Mouse (Mus musculus): ENCODE measurements at regions not wholly inside any gene's neighbourhood (a gene's known extent, or its start where the extent isn't known, plus 50 kb on each side); places are given as distances from the start of the nearest gene placed in this dataset.

DNA sequence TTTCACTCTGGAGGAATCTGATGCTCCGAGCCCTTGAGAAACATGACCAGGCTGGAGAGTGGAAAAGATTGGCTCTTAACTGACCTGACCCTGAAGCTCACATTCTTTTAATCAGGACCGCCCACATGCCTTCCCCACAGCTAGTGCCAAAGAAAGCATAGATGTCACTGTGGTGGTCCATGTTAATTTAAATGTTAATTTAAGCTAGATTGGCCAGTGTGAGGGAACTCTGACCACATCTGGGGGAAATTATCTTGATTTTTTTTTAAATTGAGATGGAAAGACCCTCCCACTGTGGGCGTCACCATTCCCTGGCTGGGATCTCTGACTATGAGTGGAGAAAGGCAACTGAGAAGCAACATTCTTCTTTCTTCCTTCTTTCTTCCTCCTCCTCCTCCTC, 54.6 kb upstream of the Usp24 start:
- TF ChIP-seq POLR2A (IDR thresholded peaks at IDR 0.05; ENCODE audit: extremely low read depth, insufficient read depth, low read length) (no peak), CTCF (IDR thresholded peaks at IDR 0.05; ENCODE audit: low read depth, low read length) (no peak)
